25 mouse cellular contexts compared by ENCODE assay signal in genomic region chr2:157397376-157397775, GRCm38 (mm10). TPM values are rescaled to one million over a fixed set of nuclear protein-coding genes. Genes with fewer than 3 reads are reported as not detected.
DNase-seq lines count a peak whose midpoint lies in the region; ATAC-seq and TF ChIP-seq lines count a peak whose summit lies in the region.
"Had no signal": no experiment of that assay in that cellular context is flagged by ENCODE, and none has a peak within 500 bp of the region (broad histone marks: within the 10 kb centered on the region; RNA-seq: fewer than 3 reads in every experiment).

No protein-coding gene starts in this region.

- no peak for DNase-seq in intestine, embryonic 14.5 days (ENCODE audit: low spot score)
- no peak for DNase-seq in lung, adult 2 months
- DNase-seq in lung, postnatal 0 days (ENCODE audit: low spot score) = peak; percentile 53
- peak; percentile 25 to 49 for DNase-seq in lung, postnatal 4 days
- DNase-seq in kidney, adult 2 months = no peak
- no peak for DNase-seq in frontal cortex, postnatal 25 days (ENCODE audit: low spot score in 2 of 2)
- DNase-seq: adrenal gland, postnatal 14 days; cerebellum, adult 11-12 months; cerebellum, adult 9-10 months; cerebellum, postnatal 25 days; forebrain, postnatal 0 days; gastrocnemius, postnatal 36 days; heart, adult 18-20 months; heart, postnatal 14 days had no signal

- WGBS in intestine, embryonic 14.5 days = 75% methylated on average over 4 of the region's 4 CpGs
- 62% methylated on average over 4 of the region's 4 CpGs for WGBS in intestine, embryonic 16.5 days
- 52% methylated on average over 4 of the region's 4 CpGs for WGBS in lung, embryonic 15.5 days
- 66% methylated on average over 4 of the region's 4 CpGs for WGBS in lung, adult 2 months
- WGBS in lung, postnatal 0 days = 48% methylated on average over 4 of the region's 4 CpGs
- WGBS in kidney, adult 2 months = 70% methylated on average over 4 of the region's 4 CpGs

- no peak overlapping the region for H3K9ac ChIP-seq in intestine, embryonic 14.5 days (ENCODE audit: low read length)
- no peak overlapping the region; the same call in 1 of the 2 replicates for H3K9ac ChIP-seq in intestine, embryonic 16.5 days (ENCODE audit: low read depth, low read length)
- no peak overlapping the region for H3K9ac ChIP-seq in lung, embryonic 15.5 days
- no peak overlapping the region for H3K9ac ChIP-seq in lung, postnatal 0 days (replicated peaks; ENCODE audit: low read depth)
- H3K9ac ChIP-seq: embryonic facial prominence, embryonic 13.5 days; forebrain, embryonic 13.5 days; forebrain, postnatal 0 days; heart, embryonic 15.5 days; hindbrain, embryonic 13.5 days had no signal

- H3K9me3 ChIP-seq in intestine, embryonic 14.5 days (ENCODE audit: control insufficient read depth, low read length) = peaks cover 3% of the 10 kb centered on the region; the same call in 1 of the 2 replicates
- peaks cover 5% of the 10 kb centered on the region for H3K9me3 ChIP-seq in intestine, embryonic 16.5 days (ENCODE audit: control insufficient read depth, low read length)
- H3K9me3 ChIP-seq in lung, embryonic 15.5 days = no peaks in the 10 kb centered on the region
- no peaks in the 10 kb centered on the region for H3K9me3 ChIP-seq in lung, postnatal 0 days (ENCODE audit: low read length)
- H3K9me3 ChIP-seq: embryonic facial prominence, embryonic 13.5 days; heart, embryonic 15.5 days; hindbrain, embryonic 13.5 days had no signal

- peaks cover 24% of the 10 kb centered on the region for H3K36me3 ChIP-seq in intestine, embryonic 14.5 days (ENCODE audit: control insufficient read depth, insufficient read depth, low read length)
- peaks cover 7% of the 10 kb centered on the region for H3K36me3 ChIP-seq in intestine, embryonic 16.5 days (ENCODE audit: control insufficient read depth, insufficient read depth, low read length)
- peaks cover 14% of the 10 kb centered on the region for H3K36me3 ChIP-seq in lung, embryonic 15.5 days
- H3K36me3 ChIP-seq in lung, postnatal 0 days (ENCODE audit: insufficient read depth, low read length) = 0 out of 2 replicates have a peak, but pooled peaks cover 6% of the 10 kb centered on the region
- H3K36me3 ChIP-seq in kidney, adult 2 months (ENCODE audit: control insufficient read depth, insufficient read depth, low read length) = no peaks in the 10 kb centered on the region

- no peak overlapping the region for H3K4me3 ChIP-seq in intestine, embryonic 14.5 days (ENCODE audit: low read depth, low read length)
- H3K4me3 ChIP-seq in intestine, embryonic 16.5 days (ENCODE audit: low read length) = no peak overlapping the region
- no peak overlapping the region for H3K4me3 ChIP-seq in lung, embryonic 15.5 days
- H3K4me3 ChIP-seq in lung, adult 2 months (replicated peaks; ENCODE audit: extremely low read depth, low read depth, low read length) = no peak overlapping the region
- no peak overlapping the region for H3K4me3 ChIP-seq in lung, postnatal 0 days (ENCODE audit: low read depth, low read length)
- no peak overlapping the region for H3K4me3 ChIP-seq in kidney, adult 2 months (ENCODE audit: insufficient read depth, low read depth, low read length)
- H3K4me3 ChIP-seq: embryonic facial prominence, embryonic 13.5 days; forebrain, embryonic 13.5 days; heart, embryonic 15.5 days; hindbrain, embryonic 13.5 days had no signal

- no peak for TF ChIP-seq EP300 in lung, postnatal 0 days (IDR thresholded peaks at IDR 0.05)

- H3K27me3 ChIP-seq in intestine, embryonic 14.5 days (replicated peaks; ENCODE audit: control insufficient read depth, insufficient read depth, low read length) = no peaks in the 10 kb centered on the region
- H3K27me3 ChIP-seq in intestine, embryonic 16.5 days (replicated peaks; ENCODE audit: control insufficient read depth, insufficient read depth, low read length) = no peaks in the 10 kb centered on the region
- no peaks in the 10 kb centered on the region for H3K27me3 ChIP-seq in lung, embryonic 15.5 days
- no peaks in the 10 kb centered on the region for H3K27me3 ChIP-seq in lung, postnatal 0 days (replicated peaks; ENCODE audit: insufficient read depth, low read length)
- no peaks in the 10 kb centered on the region for H3K27me3 ChIP-seq in kidney, adult 2 months (replicated peaks; ENCODE audit: control insufficient read depth, insufficient read depth, low read length)
- H3K27me3 ChIP-seq: CH12.LX; embryonic facial prominence, embryonic 13.5 days; forebrain, embryonic 13.5 days; heart, embryonic 15.5 days; hindbrain, embryonic 13.5 days; Patski had no signal

- H3K4me1 ChIP-seq in intestine, embryonic 14.5 days (replicated peaks; ENCODE audit: control insufficient read depth, insufficient read depth, low read length) = peaks cover 7% of the 10 kb centered on the region
- H3K4me1 ChIP-seq in intestine, embryonic 16.5 days (ENCODE audit: control insufficient read depth, insufficient read depth, low read length) = peaks cover 14% of the 10 kb centered on the region
- H3K4me1 ChIP-seq in lung, embryonic 15.5 days = peaks cover 34% of the 10 kb centered on the region
- peaks cover 17% of the 10 kb centered on the region for H3K4me1 ChIP-seq in lung, adult 2 months (ENCODE audit: control insufficient read depth, insufficient read depth, low read length)
- H3K4me1 ChIP-seq in lung, postnatal 0 days (ENCODE audit: insufficient read depth, low read depth, low read length) = no peaks in the 10 kb centered on the region; the same call in 1 of the 2 replicates
- H3K4me1 ChIP-seq in kidney, adult 2 months (ENCODE audit: control insufficient read depth, insufficient read depth, low read length) = no peaks in the 10 kb centered on the region
- H3K4me1 ChIP-seq: forebrain, embryonic 13.5 days; heart, embryonic 15.5 days had no signal

- TF ChIP-seq CTCF in lung, adult 2 months (IDR thresholded peaks at IDR 0.05; ENCODE audit: insufficient read depth, low read length) = no peak
- TF ChIP-seq CTCF in lung, postnatal 0 days (IDR thresholded peaks at IDR 0.05) = no peak
- TF ChIP-seq CTCF in kidney, adult 2 months (conservative IDR thresholded peaks at IDR 0.05; ENCODE audit: insufficient read depth, insufficient read length, low read depth, low read length) = no peak

- 0 out of 2 replicates have a peak overlapping the region, but pooled peaks have one; percentile 27 for H3K27ac ChIP-seq in intestine, embryonic 14.5 days (ENCODE audit: low read depth)
- H3K27ac ChIP-seq in intestine, embryonic 16.5 days (ENCODE audit: low read length) = no peak overlapping the region
- H3K27ac ChIP-seq in lung, embryonic 15.5 days = peak overlapping the region; percentile 95
- peak overlapping the region; percentile 72; the same call in 1 of the 2 replicates for H3K27ac ChIP-seq in lung, postnatal 0 days (ENCODE audit: low read length)
- no peak overlapping the region for H3K27ac ChIP-seq in kidney, adult 2 months (ENCODE audit: insufficient read depth, low read depth, low read length)
- H3K27ac ChIP-seq: embryonic facial prominence, embryonic 13.5 days; forebrain, embryonic 13.5 days; heart, embryonic 15.5 days; hindbrain, embryonic 13.5 days had no signal

- TF ChIP-seq POLR2A in lung, adult 2 months (IDR thresholded peaks at IDR 0.05; ENCODE audit: borderline replicate concordance, extremely low read depth, low read depth, low read length) = no peak
- TF ChIP-seq POLR2A in kidney, adult 2 months (IDR thresholded peaks at IDR 0.05; ENCODE audit: low read depth, low read length) = no peak

- H3K4me2 ChIP-seq in intestine, embryonic 14.5 days (ENCODE audit: low read length) = no peak overlapping the region
- H3K4me2 ChIP-seq in intestine, embryonic 16.5 days (ENCODE audit: low read depth, low read length) = no peak overlapping the region
- no peak overlapping the region for H3K4me2 ChIP-seq in lung, embryonic 15.5 days
- H3K4me2 ChIP-seq in lung, postnatal 0 days (replicated peaks; ENCODE audit: low read depth, low read length) = no peak overlapping the region
- H3K4me2 ChIP-seq: embryonic facial prominence, embryonic 13.5 days; forebrain, embryonic 13.5 days; heart, embryonic 11.5 days; heart, embryonic 15.5 days; hindbrain, embryonic 13.5 days had no signal

- no peak for ATAC-seq in intestine, embryonic 14.5 days (replicated peaks; ENCODE audit: low FRiP score, low TSS enrichment, low read depth)
- no peak for ATAC-seq in intestine, embryonic 16.5 days
- peak; percentile 50 for ATAC-seq in lung, embryonic 15.5 days (ENCODE audit: borderline replicate concordance, extremely low read depth, low FRiP score, low TSS enrichment)
- peak; percentile 48 for ATAC-seq in lung, postnatal 0 days
- ATAC-seq: activated CD4-positive, CD25-positive, alpha-beta regulatory T cell, adult 4 months; forebrain, embryonic 13.5 days; forebrain, postnatal 0 days; Patski had no signal

RNA-seq across cellular contexts. Expression of gene Src, which starts 20.9 kb away (rescaled TPM):
- polyA plus RNA-seq in intestine, embryonic 14.5 days (2014; fragmentation: Nextera tagmentation; extraction: Ambion mirVana) = 15.4 and 17.5 TPM in 2 replicates
- polyA plus RNA-seq in intestine, embryonic 16.5 days (2015; fragmentation: Nextera tagmentation; extraction: Ambion mirVana) = 11.8 and 15.5 TPM in 2 replicates
- polyA plus RNA-seq in lung, embryonic 15.5 days (2015; fragmentation: Nextera tagmentation; extraction: Ambion mirVana) = 24.0 and 24.8 TPM in 2 replicates
- 59.8 and 62.3 TPM in 2 replicates for polyA plus RNA-seq in lung, adult 2 months (2012; rRNA removed)
- polyA plus RNA-seq in lung, postnatal 0 days (2015; fragmentation: Nextera tagmentation; extraction: Ambion mirVana) = 16.4 and 18.2 TPM in 2 replicates
- 31.8 and 33.9 TPM in 2 replicates for polyA plus RNA-seq in kidney, adult 2 months (2012; rRNA removed)

RNA-seq across cellular contexts. Expression of gene Manbal, which starts 30.0 kb away (rescaled TPM):
- 43.3 and 48.9 TPM in 2 replicates for polyA plus RNA-seq in intestine, embryonic 14.5 days (2014; fragmentation: Nextera tagmentation; extraction: Ambion mirVana)
- 66.8 and 71.3 TPM in 2 replicates for polyA plus RNA-seq in intestine, embryonic 16.5 days (2015; fragmentation: Nextera tagmentation; extraction: Ambion mirVana)
- polyA plus RNA-seq in lung, embryonic 15.5 days (2015; fragmentation: Nextera tagmentation; extraction: Ambion mirVana) = 83.9 and 89.4 TPM in 2 replicates
- polyA plus RNA-seq in lung, adult 2 months (2012; rRNA removed) = 85.5 and 108 TPM in 2 replicates
- 95.7 and 100 TPM in 2 replicates for polyA plus RNA-seq in lung, postnatal 0 days (2015; fragmentation: Nextera tagmentation; extraction: Ambion mirVana)
- 70.0 and 75.9 TPM in 2 replicates for polyA plus RNA-seq in kidney, adult 2 months (2012; rRNA removed)

RNA-seq across cellular contexts. Expression of gene Ghrh, which starts 50.1 kb away (rescaled TPM):
- polyA plus RNA-seq in intestine, embryonic 14.5 days (2014; fragmentation: Nextera tagmentation; extraction: Ambion mirVana) = 0.68 TPM in 1 of 2 replicates, not detected in the other
- 0.76 and 0.81 TPM in 2 replicates for polyA plus RNA-seq in intestine, embryonic 16.5 days (2015; fragmentation: Nextera tagmentation; extraction: Ambion mirVana)
- not detected in 2 replicates for polyA plus RNA-seq in lung, embryonic 15.5 days (2015; fragmentation: Nextera tagmentation; extraction: Ambion mirVana)
- polyA plus RNA-seq in lung, adult 2 months (2012; rRNA removed) = not detected in 2 replicates
- polyA plus RNA-seq in lung, postnatal 0 days (2015; fragmentation: Nextera tagmentation; extraction: Ambion mirVana) = 0.70 and 0.79 TPM in 2 replicates
- not detected in 2 replicates for polyA plus RNA-seq in kidney, adult 2 months (2012; rRNA removed)
- polyA plus RNA-seq: activated CD4-positive, CD25-positive, alpha-beta regulatory T cell, adult 4 months; cortical plate, adult 2 months; heart, embryonic 11.5 days; heart, embryonic 15.5 days; Patski had no signal

Comparison
In these comparisons a context has a peak if more than half of its experiments do, and no peak if none do; other contexts are left out.
1. DNase-seq: peak in lung, postnatal 0 days (single experiment) and lung, postnatal 4 days (2 of 2); none in intestine, embryonic 14.5 days (single experiment), lung, adult 2 months (single experiment), kidney, adult 2 months (single experiment) and frontal cortex, postnatal 25 days (0 of 2).
2. H3K27ac ChIP-seq: peak in intestine, embryonic 14.5 days (single experiment), lung, embryonic 15.5 days (single experiment) and lung, postnatal 0 days (single experiment); none in intestine, embryonic 16.5 days (single experiment) and kidney, adult 2 months (single experiment).
3. ATAC-seq: peak in lung, embryonic 15.5 days (single experiment) and lung, postnatal 0 days (single experiment); none in intestine, embryonic 14.5 days (single experiment) and intestine, embryonic 16.5 days (single experiment).